14 mouse cellular contexts compared by ENCODE assay signal in the genomic region with DNA sequence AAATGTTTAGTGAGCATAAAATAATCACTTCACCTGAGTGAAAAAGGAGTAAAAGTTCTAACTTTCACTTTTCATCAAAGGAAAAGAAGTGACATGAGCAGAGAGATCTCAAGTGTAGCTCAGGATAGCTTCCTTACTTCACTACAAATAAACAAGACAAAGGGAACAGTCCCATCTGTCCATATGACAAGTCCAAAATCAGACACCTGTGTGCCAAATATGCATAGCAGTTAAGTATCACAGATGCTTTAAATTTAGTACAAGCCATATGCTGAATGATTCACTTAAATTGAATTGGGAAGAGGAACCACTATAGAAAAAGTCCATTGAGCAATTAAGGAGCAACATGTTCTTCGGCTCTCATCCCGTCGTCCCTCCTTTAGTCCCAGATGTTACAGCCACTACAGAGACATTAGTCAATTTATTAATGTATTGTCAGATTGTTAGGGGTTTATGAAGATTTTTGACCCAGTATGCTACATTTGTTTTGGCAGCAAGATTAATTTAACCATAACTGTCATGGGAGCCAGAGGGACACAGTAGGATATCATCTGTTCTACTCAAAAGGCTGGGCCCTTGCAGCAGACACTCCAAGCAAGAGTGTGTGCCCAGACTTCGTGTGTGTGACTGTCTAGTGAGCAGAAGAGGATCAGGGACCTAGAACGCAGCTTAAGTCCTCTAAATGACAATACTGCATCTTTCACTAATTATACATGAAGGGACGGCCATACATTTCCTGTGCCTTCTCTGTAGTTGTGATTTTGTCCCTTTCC.
"Had no signal": no experiment of that assay in that cellular context is flagged by ENCODE, and none has a peak within 500 bp of the region (broad histone marks: within the 10 kb centered on the region; RNA-seq: fewer than 3 reads in every experiment).

No protein-coding gene starts in this region.

- H3K4me3 ChIP-seq: limb, embryonic 12.5 days; liver, embryonic 13.5 days; lung, embryonic 15.5 days; megakaryocyte, embryonic 14.5 days; midbrain, embryonic 15.5 days; neural tube, embryonic 12.5 days had no signal

- H3K9ac ChIP-seq: limb, embryonic 12.5 days; liver, embryonic 13.5 days; liver, postnatal 0 days; lung, embryonic 15.5 days; midbrain, embryonic 15.5 days; neural tube, embryonic 12.5 days had no signal

- ATAC-seq: liver, postnatal 0 days; midbrain, embryonic 15.5 days had no signal

- H3K36me3 ChIP-seq: limb, embryonic 12.5 days; liver, embryonic 13.5 days; lung, embryonic 15.5 days; midbrain, embryonic 15.5 days; neural tube, embryonic 12.5 days had no signal

- H3K9me3 ChIP-seq: limb, embryonic 12.5 days; liver, embryonic 13.5 days; lung, embryonic 15.5 days; megakaryocyte, embryonic 14.5 days; midbrain, embryonic 15.5 days; neural tube, embryonic 12.5 days had no signal

- DNase-seq: kidney, postnatal 36 days; liver; liver, embryonic 13.5 days; liver, postnatal 0 days; lung, postnatal 14 days; right cerebral cortex, postnatal 14 days; thymus, postnatal 14 days had no signal

- H3K27ac ChIP-seq: limb, embryonic 12.5 days; liver, embryonic 13.5 days; lung, embryonic 15.5 days; macrophage; midbrain, embryonic 15.5 days; neural tube, embryonic 12.5 days had no signal

- H3K27me3 ChIP-seq: limb, embryonic 12.5 days; liver, embryonic 13.5 days; lung, embryonic 15.5 days; megakaryocyte, embryonic 14.5 days; midbrain, embryonic 15.5 days; neural tube, embryonic 12.5 days had no signal

- H3K4me1 ChIP-seq: limb, embryonic 12.5 days; liver, embryonic 13.5 days; lung, embryonic 15.5 days; megakaryocyte, embryonic 14.5 days; midbrain, embryonic 15.5 days; neural tube, embryonic 12.5 days had no signal

- H3K4me2 ChIP-seq: limb, embryonic 12.5 days; liver, embryonic 13.5 days; lung, embryonic 15.5 days; midbrain, embryonic 11.5 days; midbrain, embryonic 15.5 days; neural tube, embryonic 12.5 days had no signal
